Mouse (Mus musculus) stomach, embryonic 14.5 days (tissue): ENCODE measurements around the gene Fshr. TPM values are rescaled to one million over a fixed set of nuclear protein-coding genes. Genes with fewer than 3 reads are reported as not detected.
"Not testable (repeated sequence)": the region's sequence is repeated elsewhere in the genome, so short reads cannot be mapped to it uniquely, and the experiment has no call there.

Source experiments
- ATAC-seq: fragments of 200-750 bp; cut with Nextera tagmentation; 2 replicates; pipeline ENCODE4 v1.8.0; 2017; ENCODE audit warnings: low read depth, moderate TSS enrichment; ENCODE audit not compliant: insufficient number of reproducible peaks, insufficient read depth, low FRiP score
- H3K27ac ChIP-seq: fragments of 300-500 bp; sonication (generic); 2 replicates; pipeline ENCODE4 v1.5.1; 2014; ENCODE audit warnings: mild to moderate bottlenecking, low read length, moderate library complexity, mixed read lengths
- H3K27me3 ChIP-seq: fragments of 300-500 bp; sonication (generic); 2 replicates; pipeline ENCODE4 v1.6.1; 2014; ENCODE audit warnings: low read length, control low read depth, mixed read lengths; ENCODE audit not compliant: control insufficient read depth, insufficient read depth
- H3K36me3 ChIP-seq: fragments of 300-500 bp; sonication (generic); 2 replicates; pipeline ENCODE4 v1.6.1; 2014; ENCODE audit warnings: mild to moderate bottlenecking, control low read depth, low read length, moderate library complexity, mixed read lengths; ENCODE audit not compliant: control insufficient read depth, insufficient read depth
- H3K4me1 ChIP-seq: fragments of 300-500 bp; sonication (generic); 2 replicates; pipeline ENCODE4 v1.6.1; 2014; ENCODE audit warnings: low read length, control low read depth, mixed read lengths; ENCODE audit not compliant: control insufficient read depth, insufficient read depth
- H3K4me2 ChIP-seq: fragments of 300-500 bp; sonication (generic); replicated peaks from 2 replicates; pipeline ENCODE4 v1.6.1; 2014; ENCODE audit warnings: low read depth, low read length, control low read depth
- H3K4me3 ChIP-seq: fragments of 300-500 bp; sonication (generic); 2 replicates; pipeline ENCODE4 v1.5.1; 2014; ENCODE audit warnings: low read depth, low read length, control low read depth
- H3K9ac ChIP-seq: fragments of 300-500 bp; sonication (generic); replicated peaks from 2 replicates; pipeline ENCODE4 v1.6.1; 2014; ENCODE audit warnings: low read depth, mild to moderate bottlenecking, control low read depth, low read length, moderate library complexity, mixed read lengths
- H3K9me3 ChIP-seq: fragments of 300-500 bp; sonication (generic); 2 replicates; pipeline ENCODE4 v1.6.1; 2016; ENCODE audit warnings: low read depth, low read length, control low read depth; ENCODE audit not compliant: control insufficient read depth
- WGBS: fragments of 180-500 bp; shearing (Covaris S2); extraction: QIAGEN DNeasy Blood & Tissue Kit; methylation state at CpG from one replicate; pipeline ENCODE4 v1.1.7; 2014; 5-methylcytosine and 5-hydroxymethylcytosine counted together
- polyA plus RNA-seq: library from polyadenylated mRNA; unstranded; fragments of >200 nt; fragmentation: Nextera tagmentation; extraction: Ambion mirVana; gene quantifications from 2 replicates; pipeline ENCODE4 v1.2.1, GENCODE M21; 2014

Fshr gene
- polyA plus RNA-seq, 1 experiment from 2014 or later: not detected

- Histone ChIP-seq H3K4me2 (no peak overlapping the region), H3K4me3 (no peak overlapping the region), H3K27ac (no peak overlapping the region), H3K4me1 (no peaks in the 10 kb centered on the region), H3K36me3 (no peaks in the 10 kb centered on the region), H3K27me3 (no peaks in the 10 kb centered on the region), H3K9ac (no peak overlapping the region), H3K9me3 (no peaks in the 10 kb centered on the region)
- ATAC-seq: no peak
Observed at GRCm38 (mm10) chr17:89113944-89114343, 86.5 kb downstream of the Fshr start.

- Histone ChIP-seq H3K4me3 (no peak overlapping the region), H3K27ac (no peak overlapping the region), H3K4me1 (no peaks in the 10 kb centered on the region), H3K9ac (no peak overlapping the region), H3K36me3 (no peaks in the 10 kb centered on the region), H3K9me3 (no peaks in the 10 kb centered on the region), H3K4me2 (no peak overlapping the region), H3K27me3 (no peaks in the 10 kb centered on the region)
- no peak for ATAC-seq
- 81% methylated on average over 5 of the region's 5 CpGs for WGBS
Observed at GRCm38 (mm10) chr17:89100719-89101350, 99.6 kb downstream of the Fshr start.

GRCm38 (mm10) chr17:89099733-89100132, 100.7 kb downstream of the Fshr start:
- H3K36me3 ChIP-seq, H3K9me3 ChIP-seq, H3K4me2 ChIP-seq, H3K9ac ChIP-seq, H3K4me1 ChIP-seq, H3K4me3 ChIP-seq, H3K27ac ChIP-seq, H3K27me3 ChIP-seq, ATAC-seq: not testable (repeated sequence)
- WGBS: 76% methylated on average over 1 of the region's 1 CpGs

- no peak for ATAC-seq
- Histone ChIP-seq H3K4me1 (no peaks in the 10 kb centered on the region), H3K9me3 (no peaks in the 10 kb centered on the region), H3K27ac (no peak overlapping the region), H3K4me3 (no peak overlapping the region), H3K36me3 (no peaks in the 10 kb centered on the region), H3K27me3 (no peaks in the 10 kb centered on the region), H3K9ac (no peak overlapping the region), H3K4me2 (no peak overlapping the region)
- WGBS: 83% methylated on average over 5 of the region's 5 CpGs
Observed at GRCm38 (mm10) chr17:89089692-89090475, 110.6 kb downstream of the Fshr start.

GRCm38 (mm10) chr17:89082897-89083296, 117.6 kb downstream of the Fshr start:
- Histone ChIP-seq H3K36me3 (no peaks in the 10 kb centered on the region), H3K4me3 (no peak overlapping the region), H3K9me3 (no peaks in the 10 kb centered on the region), H3K4me1 (no peaks in the 10 kb centered on the region), H3K4me2 (no peak overlapping the region), H3K27me3 (no peaks in the 10 kb centered on the region), H3K9ac (no peak overlapping the region), H3K27ac (no peak overlapping the region)
- no peak for ATAC-seq
- 44% methylated on average over 2 of the region's 2 CpGs for WGBS

- ATAC-seq: no peak
- WGBS: 78% methylated on average over 5 of the region's 5 CpGs
- no peaks in the 10 kb centered on the region for H3K36me3 ChIP-seq
Observed at GRCm38 (mm10) chr17:89079706-89080105, 120.8 kb downstream of the Fshr start.

GRCm38 (mm10) chr17:89064327-89065095, 136.0 kb downstream of the Fshr start:
- Histone ChIP-seq H3K9ac (no peak overlapping the region), H3K4me2 (no peak overlapping the region), H3K36me3 (no peaks in the 10 kb centered on the region), H3K4me3 (no peak overlapping the region), H3K4me1 (no peaks in the 10 kb centered on the region), H3K27ac (no peak overlapping the region), H3K9me3 (no peaks in the 10 kb centered on the region), H3K27me3 (no peaks in the 10 kb centered on the region)
- 59% methylated on average over 3 of the region's 3 CpGs for WGBS
- ATAC-seq: no peak

More at GRCm38 (mm10) chr17:89079706-89080105, 120.8 kb downstream of the Fshr start:
- H3K4me3 ChIP-seq: no peak overlapping the region
- no peaks in the 10 kb centered on the region for H3K27me3 ChIP-seq
- no peaks in the 10 kb centered on the region for H3K4me1 ChIP-seq
- H3K4me2 ChIP-seq: no peak overlapping the region
- no peak overlapping the region for H3K27ac ChIP-seq
- H3K9ac ChIP-seq: no peak overlapping the region
- no peaks in the 10 kb centered on the region for H3K9me3 ChIP-seq

GRCm38 (mm10) chr17:89062348-89062949, 138.0 kb downstream of the Fshr start:
- H3K36me3 ChIP-seq: no peaks in the 10 kb centered on the region
- ATAC-seq: no peak
- H3K4me3 ChIP-seq: no peak overlapping the region
- no peaks in the 10 kb centered on the region for H3K4me1 ChIP-seq
- H3K27me3 ChIP-seq: no peaks in the 10 kb centered on the region
- no peaks in the 10 kb centered on the region for H3K9me3 ChIP-seq
- H3K27ac ChIP-seq: no peak overlapping the region
- no peak overlapping the region for H3K4me2 ChIP-seq
- WGBS: 90% methylated on average over 8 of the region's 8 CpGs
- H3K9ac ChIP-seq: no peak overlapping the region
